Mouse (Mus musculus) testis, postnatal 14 days (tissue): ENCODE measurements around the gene Irgm2.
A peak's percentile ranks its signal among the peaks of the same experiment; 100 is the strongest.
"Not testable (repeated sequence)": the region's sequence is repeated elsewhere in the genome, so short reads cannot be mapped to it uniquely, and the experiment has no call there.

Experiments
- DNase-seq: peaks from one replicate; pipeline ENCODE4 v3.0.0; 2021; ENCODE audit warnings: low spot score

Irgm2 gene

GRCm38 (mm10) chr11:58213673-58214342 lies 14.4 kb downstream of the Irgm2 start:
- no peak for DNase-seq

- peak; percentile 71 for DNase-seq
Observed at GRCm38 (mm10) chr11:58214391-58215048, 15.1 kb downstream of the Irgm2 start.

GRCm38 (mm10) chr11:58215049-58215430 lies 15.6 kb downstream of the Irgm2 start:
- not testable (repeated sequence) for DNase-seq

GRCm38 (mm10) chr11:58215814-58216213 lies 16.4 kb downstream of the Irgm2 start:
- no peak for DNase-seq

- no peak for DNase-seq
Observed at GRCm38 (mm10) chr11:58216823-58217222, 17.4 kb downstream of the Irgm2 start.

GRCm38 (mm10) chr11:58223751-58224150 lies 24.3 kb downstream of the Irgm2 start:
- no peak for DNase-seq

- DNase-seq, result no peak
Observed at GRCm38 (mm10) chr11:58224313-58224712, 24.9 kb downstream of the Irgm2 start.

GRCm38 (mm10) chr11:58224872-58225271 lies 25.5 kb downstream of the Irgm2 start:
- not testable (repeated sequence) for DNase-seq

- DNase-seq, result peak; percentile 45
Observed at GRCm38 (mm10) chr11:58225655-58226054, 26.2 kb downstream of the Irgm2 start.

GRCm38 (mm10) chr11:58226425-58226824 lies 27.0 kb downstream of the Irgm2 start:
- no peak for DNase-seq

GRCm38 (mm10) chr11:58228021-58228420 lies 28.6 kb downstream of the Irgm2 start:
- DNase-seq, result not testable (repeated sequence)

GRCm38 (mm10) chr11:58230396-58230910 lies 31.0 kb downstream of the Irgm2 start:
- no peak for DNase-seq

GRCm38 (mm10) chr11:58231156-58231555 lies 31.7 kb downstream of the Irgm2 start:
- DNase-seq, result no peak

- DNase-seq, result not testable (repeated sequence)
Observed at GRCm38 (mm10) chr11:58234551-58234950, 35.1 kb downstream of the Irgm2 start.

GRCm38 (mm10) chr11:58235152-58235551 lies 35.7 kb downstream of the Irgm2 start:
- DNase-seq, result peak; percentile 46

- DNase-seq, result peak; percentile 76
Observed at GRCm38 (mm10) chr11:58238840-58239791, 39.7 kb downstream of the Irgm2 start.

GRCm38 (mm10) chr11:58247294-58247693 lies 47.9 kb downstream of the Irgm2 start:
- no peak for DNase-seq

- no peak for DNase-seq
Observed at GRCm38 (mm10) chr11:58249203-58249981, 50.0 kb downstream of the Irgm2 start.

GRCm38 (mm10) chr11:58250550-58250949 lies 51.1 kb downstream of the Irgm2 start:
- no peak for DNase-seq

- no peak for DNase-seq
Observed at GRCm38 (mm10) chr11:58254411-58254810, 55.0 kb downstream of the Irgm2 start.

- no peak for DNase-seq
Observed at GRCm38 (mm10) chr11:58257816-58258215, 58.4 kb downstream of the Irgm2 start.
